Mouse (Mus musculus) right cerebral cortex, postnatal 10 days (tissue): ENCODE measurements at regions not wholly inside any gene's neighbourhood (a gene's known extent, or its start where the extent isn't known, plus 50 kb on each side); places are given as distances from the start of the nearest gene placed in this dataset.

Experiments
- DNase-seq, 2 experiments: peaks; one replicate each; pipeline ENCODE4 v3.0.0; 2021; ENCODE audit warnings: low spot score in 2 of 2

- peak in 1 of 2 experiments; percentile 24 for DNase-seq
Observed at GRCm38 (mm10) chr14:83803412-83803811, 640.0 kb upstream of the Pcdh17 start.
